Mouse (Mus musculus): ENCODE measurements around the gene Abtb2. TPM values are rescaled to one million over a fixed set of nuclear protein-coding genes. Genes with fewer than 3 reads are reported as not detected.

Gene Abtb2
- polyA plus RNA-seq, 1 experiment from 2014 or later, result 3.8 TPM

GRCm38 (mm10) chr2:103577752-103578662, 11.9 kb downstream of the Abtb2 start:
- WGBS, result 83% methylated on average over 7 of the region's 7 CpGs
- no peak for ATAC-seq

GRCm38 (mm10) chr2:103578663-103579213, 12.6 kb downstream of the Abtb2 start:
- no peaks in the 10 kb centered on the region for H3K36me3 ChIP-seq (ENCODE audit: control insufficient read depth, insufficient read depth, low read length)
- H3K9me3 ChIP-seq (replicated peaks; ENCODE audit: control insufficient read depth, low read length), result no peaks in the 10 kb centered on the region
- DNase-seq (ENCODE audit: low spot score), result no peak
- H3K9ac ChIP-seq (ENCODE audit: low read length), result no peak overlapping the region
- H3K27me3 ChIP-seq (replicated peaks; ENCODE audit: control insufficient read depth, insufficient read depth, low read length), result no peaks in the 10 kb centered on the region
- no peak for ATAC-seq
- no peaks in the 10 kb centered on the region for H3K4me1 ChIP-seq (ENCODE audit: control insufficient read depth, insufficient read depth, low read length)
- H3K4me3 ChIP-seq (ENCODE audit: low read depth, low read length), result no peak overlapping the region
- H3K27ac ChIP-seq (ENCODE audit: low read depth, low read length), result no peak overlapping the region
- no peak overlapping the region for H3K4me2 ChIP-seq (ENCODE audit: low read length)
- 95% methylated on average over 10 of the region's 10 CpGs for WGBS

More at GRCm38 (mm10) chr2:103577752-103578662, 11.9 kb downstream of the Abtb2 start:
- H3K9me3 ChIP-seq (replicated peaks; ENCODE audit: control insufficient read depth, low read length), result no peaks in the 10 kb centered on the region
- H3K4me2 ChIP-seq (ENCODE audit: low read length), result no peak overlapping the region
- H3K9ac ChIP-seq (ENCODE audit: low read length), result no peak overlapping the region
- no peak for DNase-seq (ENCODE audit: low spot score)
- no peak overlapping the region for H3K27ac ChIP-seq (ENCODE audit: low read depth, low read length)
- H3K4me3 ChIP-seq (ENCODE audit: low read depth, low read length), result no peak overlapping the region
- no peaks in the 10 kb centered on the region for H3K27me3 ChIP-seq (replicated peaks; ENCODE audit: control insufficient read depth, insufficient read depth, low read length)
- H3K4me1 ChIP-seq (ENCODE audit: control insufficient read depth, insufficient read depth, low read length), result no peaks in the 10 kb centered on the region
- H3K36me3 ChIP-seq (ENCODE audit: control insufficient read depth, insufficient read depth, low read length), result no peaks in the 10 kb centered on the region

GRCm38 (mm10) chr2:103580756-103581155, 14.6 kb downstream of the Abtb2 start:
- no peak overlapping the region for H3K4me2 ChIP-seq (ENCODE audit: low read length)
- H3K4me3 ChIP-seq (ENCODE audit: low read depth, low read length), result no peak overlapping the region
- H3K9ac ChIP-seq (ENCODE audit: low read length), result no peak overlapping the region
- no peaks in the 10 kb centered on the region for H3K27me3 ChIP-seq (replicated peaks; ENCODE audit: control insufficient read depth, insufficient read depth, low read length)
- DNase-seq (ENCODE audit: low spot score), result no peak
- no peaks in the 10 kb centered on the region for H3K36me3 ChIP-seq (ENCODE audit: control insufficient read depth, insufficient read depth, low read length)
- WGBS, result 83% methylated on average over 8 of the region's 8 CpGs
- no peaks in the 10 kb centered on the region for H3K4me1 ChIP-seq (ENCODE audit: control insufficient read depth, insufficient read depth, low read length)
- no peak for ATAC-seq
- H3K27ac ChIP-seq (ENCODE audit: low read depth, low read length), result no peak overlapping the region
- no peaks in the 10 kb centered on the region for H3K9me3 ChIP-seq (replicated peaks; ENCODE audit: control insufficient read depth, low read length)

GRCm38 (mm10) chr2:103581369-103581897, 15.3 kb downstream of the Abtb2 start:
- Histone ChIP-seq H3K36me3 (ENCODE audit: control insufficient read depth, insufficient read depth, low read length) (no peaks in the 10 kb centered on the region), H3K9ac (ENCODE audit: low read length) (no peak overlapping the region), H3K9me3 (replicated peaks; ENCODE audit: control insufficient read depth, low read length) (no peaks in the 10 kb centered on the region), H3K27ac (ENCODE audit: low read depth, low read length) (no peak overlapping the region), H3K4me3 (ENCODE audit: low read depth, low read length) (no peak overlapping the region), H3K4me1 (ENCODE audit: control insufficient read depth, insufficient read depth, low read length) (no peaks in the 10 kb centered on the region), H3K27me3 (replicated peaks; ENCODE audit: control insufficient read depth, insufficient read depth, low read length) (no peaks in the 10 kb centered on the region), H3K4me2 (ENCODE audit: low read length) (no peak overlapping the region)
- DNase-seq (ENCODE audit: low spot score) (no peak), ATAC-seq (no peak)
- WGBS, result 90% methylated on average over 7 of the region's 7 CpGs

- no peaks in the 10 kb centered on the region for H3K9me3 ChIP-seq (replicated peaks; ENCODE audit: control insufficient read depth, low read length)
- no peak for ATAC-seq
- no peaks in the 10 kb centered on the region for H3K27me3 ChIP-seq (replicated peaks; ENCODE audit: control insufficient read depth, insufficient read depth, low read length)
- no peak overlapping the region for H3K4me3 ChIP-seq (ENCODE audit: low read depth, low read length)
- 66% methylated on average over 3 of the region's 3 CpGs for WGBS
- H3K4me2 ChIP-seq (ENCODE audit: low read length), result no peak overlapping the region
- H3K27ac ChIP-seq (ENCODE audit: low read depth, low read length), result no peak overlapping the region
- H3K4me1 ChIP-seq (ENCODE audit: control insufficient read depth, insufficient read depth, low read length), result no peaks in the 10 kb centered on the region
- no peak for DNase-seq (ENCODE audit: low spot score)
- no peak overlapping the region for H3K9ac ChIP-seq (ENCODE audit: low read length)
- no peaks in the 10 kb centered on the region for H3K36me3 ChIP-seq (ENCODE audit: control insufficient read depth, insufficient read depth, low read length)
Observed at GRCm38 (mm10) chr2:103583316-103583715, 17.2 kb downstream of the Abtb2 start.

- Histone ChIP-seq H3K4me3 (ENCODE audit: low read depth, low read length) (no peak overlapping the region), H3K9me3 (replicated peaks; ENCODE audit: control insufficient read depth, low read length) (no peaks in the 10 kb centered on the region), H3K36me3 (ENCODE audit: control insufficient read depth, insufficient read depth, low read length) (no peaks in the 10 kb centered on the region), H3K27ac (ENCODE audit: low read depth, low read length) (no peak overlapping the region), H3K4me2 (ENCODE audit: low read length) (no peak overlapping the region), H3K27me3 (replicated peaks; ENCODE audit: control insufficient read depth, insufficient read depth, low read length) (no peaks in the 10 kb centered on the region), H3K4me1 (ENCODE audit: control insufficient read depth, insufficient read depth, low read length) (no peaks in the 10 kb centered on the region), H3K9ac (ENCODE audit: low read length) (no peak overlapping the region)
- ATAC-seq, result no peak
- DNase-seq (ENCODE audit: low spot score), result no peak
Observed at GRCm38 (mm10) chr2:103584093-103584492, 18.0 kb downstream of the Abtb2 start.

- Histone ChIP-seq H3K27me3 (replicated peaks; ENCODE audit: control insufficient read depth, insufficient read depth, low read length) (no peaks in the 10 kb centered on the region), H3K4me3 (ENCODE audit: low read depth, low read length) (no peak overlapping the region), H3K4me2 (ENCODE audit: low read length) (no peak overlapping the region), H3K36me3 (ENCODE audit: control insufficient read depth, insufficient read depth, low read length) (no peaks in the 10 kb centered on the region), H3K9me3 (replicated peaks; ENCODE audit: control insufficient read depth, low read length) (no peaks in the 10 kb centered on the region), H3K4me1 (ENCODE audit: control insufficient read depth, insufficient read depth, low read length) (no peaks in the 10 kb centered on the region), H3K9ac (ENCODE audit: low read length) (no peak overlapping the region), H3K27ac (ENCODE audit: low read depth, low read length) (no peak overlapping the region)
- 53% methylated on average over 3 of the region's 3 CpGs for WGBS
- DNase-seq (ENCODE audit: low spot score) (no peak), ATAC-seq (no peak)
Observed at GRCm38 (mm10) chr2:103586423-103586822, 20.3 kb downstream of the Abtb2 start.

GRCm38 (mm10) chr2:103588776-103589175, 22.7 kb downstream of the Abtb2 start:
- Histone ChIP-seq H3K27ac (ENCODE audit: low read depth, low read length) (no peak overlapping the region), H3K9ac (ENCODE audit: low read length) (no peak overlapping the region), H3K9me3 (replicated peaks; ENCODE audit: control insufficient read depth, low read length) (no peaks in the 10 kb centered on the region), H3K4me2 (ENCODE audit: low read length) (no peak overlapping the region), H3K4me1 (ENCODE audit: control insufficient read depth, insufficient read depth, low read length) (peaks cover 9% of the 10 kb centered on the region; the same call in 1 of the 2 replicates), H3K27me3 (replicated peaks; ENCODE audit: control insufficient read depth, insufficient read depth, low read length) (no peaks in the 10 kb centered on the region), H3K36me3 (ENCODE audit: control insufficient read depth, insufficient read depth, low read length) (no peaks in the 10 kb centered on the region), H3K4me3 (ENCODE audit: low read depth, low read length) (no peak overlapping the region)
- 65% methylated on average over 5 of the region's 5 CpGs for WGBS
- DNase-seq (ENCODE audit: low spot score) (peak; percentile 35), ATAC-seq (no peak)

GRCm38 (mm10) chr2:103589400-103589799, 23.3 kb downstream of the Abtb2 start:
- no peak overlapping the region for H3K4me3 ChIP-seq (ENCODE audit: low read depth, low read length)
- DNase-seq (ENCODE audit: low spot score) (no peak), ATAC-seq (no peak)
- H3K9ac ChIP-seq (ENCODE audit: low read length), result no peak overlapping the region
- H3K27me3 ChIP-seq (replicated peaks; ENCODE audit: control insufficient read depth, insufficient read depth, low read length), result no peaks in the 10 kb centered on the region
- no peak overlapping the region for H3K27ac ChIP-seq (ENCODE audit: low read depth, low read length)
- peaks cover 9% of the 10 kb centered on the region; the same call in 1 of the 2 replicates for H3K4me1 ChIP-seq (ENCODE audit: control insufficient read depth, insufficient read depth, low read length)
- 94% methylated on average over 4 of the region's 4 CpGs for WGBS
- H3K4me2 ChIP-seq (ENCODE audit: low read length), result no peak overlapping the region
- no peaks in the 10 kb centered on the region for H3K9me3 ChIP-seq (replicated peaks; ENCODE audit: control insufficient read depth, low read length)
- no peaks in the 10 kb centered on the region for H3K36me3 ChIP-seq (ENCODE audit: control insufficient read depth, insufficient read depth, low read length)
